Mouse (Mus musculus): Measurements from ENCODE around the gene Ptprj.

Gene Ptprj

GRCm38 (mm10) chr2:90518296-90518695 is 62.2 kb downstream of the Ptprj start:
- DNase-seq: no peak

GRCm38 (mm10) chr2:90514969-90515368 is 65.5 kb downstream of the Ptprj start:
- DNase-seq: no peak

GRCm38 (mm10) chr2:90509268-90509667 is 71.2 kb downstream of the Ptprj start:
- no peak for DNase-seq

GRCm38 (mm10) chr2:90506143-90506542 is 74.3 kb downstream of the Ptprj start:
- no peak for DNase-seq

GRCm38 (mm10) chr2:90504731-90505171 is 75.7 kb downstream of the Ptprj start:
- peak; percentile 73 to 76 for DNase-seq

- DNase-seq: no peak
These were observed 77.1 kb downstream of the Ptprj start for GRCm38 (mm10) chr2:90503182-90503833.

GRCm38 (mm10) chr2:90502738-90503137 is 77.7 kb downstream of the Ptprj start:
- no peak for DNase-seq

GRCm38 (mm10) chr2:90501708-90502107 is 78.7 kb downstream of the Ptprj start:
- DNase-seq: no peak

GRCm38 (mm10) chr2:90500892-90501291 is 79.6 kb downstream of the Ptprj start:
- no peak for DNase-seq

- DNase-seq: no peak
These were observed 81.4 kb downstream of the Ptprj start for GRCm38 (mm10) chr2:90499002-90499401.

- DNase-seq: no peak
These were observed 82.9 kb downstream of the Ptprj start for GRCm38 (mm10) chr2:90497551-90497950.

GRCm38 (mm10) chr2:90496680-90497074 is 83.8 kb downstream of the Ptprj start:
- DNase-seq: no peak

GRCm38 (mm10) chr2:90496012-90496679 is 84.3 kb downstream of the Ptprj start:
- no peak for DNase-seq

GRCm38 (mm10) chr2:90490279-90491046 is 90.0 kb downstream of the Ptprj start:
- DNase-seq: no peak

GRCm38 (mm10) chr2:90489839-90490238 is 90.6 kb downstream of the Ptprj start:
- no peak for DNase-seq

GRCm38 (mm10) chr2:90488690-90489590 is 91.5 kb downstream of the Ptprj start:
- peak; percentile 30 to 36 for DNase-seq

- no peak for DNase-seq
These were observed 92.8 kb downstream of the Ptprj start for GRCm38 (mm10) chr2:90487471-90488238.

GRCm38 (mm10) chr2:90486226-90486755 is 94.2 kb downstream of the Ptprj start:
- no peak for DNase-seq

- DNase-seq: no peak
These were observed 98.9 kb downstream of the Ptprj start for GRCm38 (mm10) chr2:90481505-90481904.

GRCm38 (mm10) chr2:90480747-90481308 is 99.6 kb downstream of the Ptprj start:
- DNase-seq: no peak

- DNase-seq: no peak
These were observed 101.9 kb downstream of the Ptprj start for GRCm38 (mm10) chr2:90478531-90478930.
